Mouse (Mus musculus): ENCODE results near the gene Traf4.
A peak's percentile ranks its signal among the peaks of the same experiment; 100 is the strongest.

Traf4 gene

GRCm38 (mm10) chr11:78167257-78167959 is 2.0 kb upstream of the Traf4 start:
- no peak for DNase-seq (ENCODE audit: low read depth, low spot score)

DNA sequence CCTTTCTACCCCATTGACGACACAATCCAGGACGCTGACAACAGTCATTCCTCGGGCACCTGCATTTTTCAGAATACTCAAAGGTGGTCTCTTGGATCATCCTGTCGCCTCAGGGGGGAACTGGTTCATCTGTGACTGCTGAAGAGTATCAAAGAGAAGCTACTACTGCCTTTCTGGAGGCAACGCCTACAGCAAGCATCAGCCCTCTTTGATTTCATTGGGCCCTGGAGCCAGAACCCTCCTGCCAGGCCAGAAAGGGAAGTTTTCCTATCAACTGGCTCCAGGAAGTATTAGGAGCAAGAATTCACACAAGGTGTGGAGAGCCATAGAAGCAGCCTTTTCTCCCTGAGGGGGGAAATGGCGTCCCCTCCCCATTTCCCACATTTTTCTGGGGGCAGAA is 1.3 kb upstream of the Traf4 start:
- no peak for DNase-seq (ENCODE audit: low read depth, low spot score)

DNA sequence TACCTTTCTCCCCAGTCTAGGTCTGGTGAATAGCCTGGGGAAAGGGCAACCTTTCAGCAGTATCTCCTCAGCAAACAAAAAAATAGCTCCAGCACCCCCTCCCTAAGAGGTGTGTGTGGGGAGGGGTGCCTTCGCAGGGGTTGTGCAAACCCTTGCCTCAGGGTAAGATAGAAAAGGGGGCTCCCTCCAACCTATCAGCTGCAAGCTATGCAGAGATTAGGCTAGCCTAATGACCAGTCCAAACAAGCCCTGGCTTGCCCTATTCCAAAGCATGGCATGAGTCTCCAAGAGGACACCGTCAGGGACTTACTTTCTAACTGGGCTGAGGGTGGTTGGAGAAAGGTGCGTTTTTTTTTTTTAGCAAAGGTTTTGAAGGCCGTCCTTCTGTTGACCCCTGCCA is 772 bp upstream of the Traf4 start:
- DNase-seq (ENCODE audit: low read depth, low spot score) = no peak

- DNase-seq (ENCODE audit: low read depth, low spot score) = no peak
Measured at GRCm38 (mm10) chr11:78165761-78166109, 346 bp upstream of the Traf4 start.

DNA sequence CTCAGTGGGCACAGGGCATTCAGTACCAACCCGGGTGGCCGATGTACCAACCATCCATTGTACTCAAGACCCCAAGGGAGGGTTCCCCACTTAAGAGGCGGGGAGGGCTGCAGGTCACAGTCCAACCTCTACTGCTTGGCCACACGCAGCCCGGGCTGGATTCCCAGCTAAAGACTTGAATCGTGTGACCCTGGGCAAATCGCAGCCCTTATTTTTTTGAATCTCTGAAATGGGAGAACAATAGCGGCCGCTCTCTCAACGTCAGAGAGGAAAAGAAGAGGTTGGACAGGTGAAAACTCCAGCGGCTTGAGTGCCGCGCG is 825 bp downstream of the Traf4 start:
- DNase-seq (ENCODE audit: low read depth, low spot score) = no peak

- DNase-seq (ENCODE audit: low read depth, low spot score) = peak; percentile 91
Measured at GRCm38 (mm10) chr11:78163681-78164603, 1.4 kb downstream of the Traf4 start.

DNA sequence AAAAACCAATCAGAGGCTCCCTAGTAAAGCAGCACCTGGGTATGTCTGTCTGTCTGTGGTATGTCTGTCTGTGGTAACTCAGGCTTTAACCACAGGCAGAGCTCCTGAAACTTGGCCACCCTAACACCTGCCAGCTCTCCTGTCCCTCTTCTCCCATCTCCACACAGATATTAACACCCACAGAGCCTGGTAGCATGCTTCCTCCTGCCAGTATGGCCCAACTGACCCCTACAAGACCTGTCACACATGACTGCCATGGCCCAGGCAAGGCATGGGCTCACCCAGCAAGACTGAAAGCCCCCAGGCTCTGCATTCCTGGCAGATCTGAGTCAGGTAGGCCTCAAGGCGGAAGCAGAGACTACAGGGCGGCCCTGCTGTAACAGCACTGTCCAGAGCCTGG is 2.3 kb downstream of the Traf4 start:
- DNase-seq (ENCODE audit: low read depth, low spot score) = no peak

- no peak for DNase-seq (ENCODE audit: low read depth, low spot score)
Measured at GRCm38 (mm10) chr11:78162504-78162903, 2.9 kb downstream of the Traf4 start.

GRCm38 (mm10) chr11:78161968-78162367 is 3.4 kb downstream of the Traf4 start:
- DNase-seq (ENCODE audit: low read depth, low spot score) = no peak

GRCm38 (mm10) chr11:78161169-78161568 is 4.2 kb downstream of the Traf4 start:
- DNase-seq (ENCODE audit: low read depth, low spot score) = no peak

DNA sequence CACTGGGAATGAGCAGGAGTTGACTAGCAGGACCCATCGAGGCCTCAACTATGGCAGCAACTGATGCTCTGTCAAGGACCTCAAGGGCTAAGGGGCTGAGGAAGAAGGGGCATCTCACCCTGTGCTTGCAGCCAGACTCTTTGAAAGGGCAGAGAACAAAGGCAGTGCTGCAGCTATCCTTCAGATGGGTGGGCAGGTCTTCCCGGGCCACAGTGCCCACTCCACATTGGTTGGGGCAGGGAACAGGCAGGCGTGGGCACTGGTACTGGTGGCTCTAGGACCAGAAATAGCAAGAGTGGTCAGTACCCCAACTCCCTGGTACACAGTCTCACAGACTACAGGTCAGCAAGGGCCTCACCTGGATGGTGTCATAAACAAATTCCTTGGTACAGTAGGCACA is 4.7 kb downstream of the Traf4 start:
- DNase-seq (ENCODE audit: low read depth, low spot score) = no peak

DNA sequence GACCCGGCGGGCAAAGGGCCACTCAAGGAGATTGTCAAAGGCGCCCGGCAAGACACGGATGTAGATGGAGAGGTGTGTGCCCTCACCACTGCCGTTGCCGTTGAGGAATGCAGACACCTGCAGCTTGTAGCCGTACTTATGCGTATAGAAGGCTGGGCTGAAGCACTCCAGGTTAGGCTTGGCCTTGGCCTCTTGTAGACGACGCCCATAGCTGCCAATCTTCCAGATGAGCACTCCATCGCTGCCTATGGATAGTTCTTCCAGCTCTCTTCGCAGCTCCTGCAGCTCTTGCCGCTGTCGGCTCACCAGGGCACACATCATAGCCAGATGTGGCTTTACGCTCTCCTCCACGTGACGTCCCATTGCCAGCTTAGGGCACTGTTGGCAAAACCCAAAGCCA is 5.2 kb downstream of the Traf4 start:
- DNase-seq (ENCODE audit: low read depth, low spot score) = no peak

- DNase-seq (ENCODE audit: low read depth, low spot score) = no peak
Measured at GRCm38 (mm10) chr11:78159557-78159956, 5.8 kb downstream of the Traf4 start.

GRCm38 (mm10) chr11:78159096-78159495 is 6.3 kb downstream of the Traf4 start:
- DNase-seq (ENCODE audit: low read depth, low spot score) = peak; percentile 93

DNA sequence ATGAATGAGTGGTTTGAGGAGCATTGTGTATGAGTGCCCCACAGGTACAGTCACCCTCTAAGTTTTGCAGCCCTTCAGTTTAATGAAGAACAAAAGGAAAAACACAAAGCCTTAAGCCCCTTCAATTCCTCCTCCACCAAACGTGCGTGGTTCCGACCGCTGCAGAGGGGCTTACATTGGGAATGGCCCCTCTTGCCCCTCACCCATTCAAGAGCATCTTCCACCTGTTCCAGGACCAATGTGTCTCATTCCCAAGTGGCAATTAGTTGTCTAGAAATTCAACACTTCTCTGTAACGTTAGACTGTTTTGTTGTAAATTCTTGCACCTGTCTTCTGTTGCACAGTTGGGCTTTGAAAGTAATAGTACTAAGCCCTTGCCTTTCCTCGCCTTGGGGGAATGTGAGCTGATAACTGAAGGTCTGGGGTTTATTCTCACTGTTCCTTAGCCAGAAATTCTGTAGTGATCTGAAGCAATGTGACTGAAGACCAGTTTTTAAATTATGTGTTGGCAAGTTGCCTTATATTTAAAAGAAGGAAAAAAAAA is 9.2 kb downstream of the Traf4 start:
- no peak for DNase-seq (ENCODE audit: low read depth, low spot score)

DNA sequence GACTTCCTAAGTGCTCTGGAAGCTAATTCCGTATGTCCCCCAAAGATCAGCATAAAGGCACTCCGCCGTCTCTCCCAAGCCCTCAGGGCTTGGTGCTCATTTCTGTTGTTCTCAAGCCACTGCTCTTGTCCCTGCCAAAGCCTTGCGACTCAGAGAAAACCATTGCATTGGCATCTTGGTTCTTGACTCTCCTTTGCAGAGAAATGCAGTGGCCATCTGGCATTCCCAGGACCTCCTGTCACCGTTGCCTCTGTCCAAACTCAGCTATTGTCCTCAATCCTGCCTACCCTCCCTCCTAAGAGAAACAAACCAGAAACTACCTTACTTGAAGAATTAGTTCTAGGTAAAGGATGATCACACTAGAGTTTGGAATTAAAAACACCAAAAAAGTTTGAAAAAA is 9.7 kb downstream of the Traf4 start:
- DNase-seq (ENCODE audit: low read depth, low spot score) = no peak

- DNase-seq (ENCODE audit: low read depth, low spot score) = no peak
Measured at GRCm38 (mm10) chr11:78153778-78154177, 11.6 kb downstream of the Traf4 start.

GRCm38 (mm10) chr11:78152299-78153231 is 12.8 kb downstream of the Traf4 start:
- DNase-seq (ENCODE audit: low read depth, low spot score) = no peak

DNA sequence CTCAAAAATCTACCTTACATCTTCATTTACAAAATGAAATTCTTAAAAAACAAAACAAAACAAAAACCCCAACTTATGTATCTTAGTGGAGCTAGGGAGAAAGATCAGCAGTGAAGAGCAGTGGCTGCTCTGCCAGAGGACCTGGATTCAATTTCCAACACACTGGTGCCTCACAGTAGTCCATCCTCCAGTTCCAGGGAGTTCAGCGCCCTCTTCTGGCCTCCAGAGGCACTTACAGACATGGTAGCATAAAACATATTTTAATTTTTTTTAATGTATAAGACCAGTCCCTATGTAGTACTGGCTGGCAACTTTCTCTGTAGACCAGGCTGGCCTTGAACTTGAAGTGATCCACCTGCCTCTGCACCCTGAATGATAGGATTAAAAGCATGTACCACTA is 14.2 kb downstream of the Traf4 start:
- DNase-seq (ENCODE audit: low read depth, low spot score) = peak; percentile 58

DNA sequence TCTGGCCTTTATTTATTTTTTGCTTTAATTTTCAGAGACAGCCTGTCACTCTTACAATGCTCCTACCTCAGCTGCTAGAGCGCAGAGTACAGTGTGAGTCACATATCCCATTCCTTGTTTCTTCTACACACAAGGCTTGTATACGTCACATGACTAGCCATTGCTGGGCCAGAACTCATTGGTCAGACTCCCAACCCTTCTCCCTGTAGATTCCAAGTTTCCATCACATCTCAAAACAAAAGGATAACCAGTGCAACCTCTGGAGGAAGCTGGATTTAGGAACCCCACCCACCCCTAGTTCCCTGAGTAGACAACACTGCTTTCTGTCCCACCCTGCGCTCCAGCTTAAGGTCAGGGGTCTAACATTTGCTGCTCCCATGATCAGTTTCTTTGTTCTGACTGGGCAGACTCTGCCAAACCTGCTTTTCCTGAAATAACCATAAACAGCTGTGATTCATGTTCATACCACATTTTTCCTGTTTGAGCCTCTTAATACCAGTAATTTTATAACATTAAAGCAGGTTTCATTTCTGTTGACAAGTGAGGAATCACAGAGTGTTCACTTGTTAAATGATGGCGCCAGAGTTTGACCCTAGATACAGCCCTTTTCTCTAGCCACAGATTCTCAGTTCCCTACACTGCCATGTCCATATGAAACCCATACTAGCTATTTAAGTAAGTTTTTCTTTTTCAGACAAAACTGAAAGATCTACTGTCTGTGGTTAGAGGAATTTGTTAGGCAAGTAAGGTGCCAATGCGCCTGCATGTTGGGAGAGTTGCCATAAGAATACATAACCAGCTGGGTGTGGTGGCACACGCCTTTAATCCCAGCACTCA is 18.5 kb downstream of the Traf4 start:
- no peak for DNase-seq (ENCODE audit: low read depth, low spot score)

- no peak for DNase-seq (ENCODE audit: low read depth, low spot score)
Measured at GRCm38 (mm10) chr11:78146168-78146567, 19.2 kb downstream of the Traf4 start.

Data from mesoderm, embryonic 11.5 days (tissue).